Mouse (Mus musculus): ENCODE measurements around the gene 1700019D03Rik. TPM values are rescaled to one million over a fixed set of nuclear protein-coding genes. Genes with fewer than 3 reads are reported as not detected.

The 1700019D03Rik gene
- polyA plus RNA-seq, 1 experiment = 0.01 TPM

DNA sequence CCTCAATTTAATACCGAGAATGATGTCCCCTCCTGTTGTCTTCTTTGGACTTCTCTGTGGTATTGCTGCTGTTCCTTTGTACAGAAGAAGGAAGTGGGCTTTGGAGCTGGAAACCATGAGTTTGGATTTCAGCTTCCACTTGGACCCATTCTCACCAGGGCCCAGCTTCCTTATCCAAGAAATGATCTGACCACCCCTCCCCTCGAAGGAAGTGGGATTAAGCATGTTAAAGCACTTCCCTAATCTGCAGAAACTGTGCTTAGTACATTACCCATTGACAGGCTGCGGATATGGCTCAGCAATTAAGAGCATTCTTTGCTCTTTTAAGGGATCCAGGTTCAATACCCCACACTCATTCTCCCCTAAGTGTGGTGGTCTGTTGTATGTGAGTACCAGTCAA is 110.2 kb downstream of the 1700019D03Rik start:
- Histone ChIP-seq H3K36me3 (ENCODE audit: control insufficient read depth, insufficient read depth) (no peaks in the 10 kb centered on the region), H3K4me2 (ENCODE audit: low read depth) (no peak overlapping the region), H3ac (ENCODE audit: control insufficient read depth, insufficient read length) (no peak overlapping the region), H3K27me3 (ENCODE audit: control insufficient read depth, insufficient read depth, insufficient read length) (no peaks in the 10 kb centered on the region), H3K4me3 (no peak overlapping the region), H3K79me2 (ENCODE audit: control insufficient read depth, insufficient read depth) (no peaks in the 10 kb centered on the region)
- TF ChIP-seq REST (IDR thresholded peaks at IDR 0.05; ENCODE audit: insufficient read depth, insufficient read length) = no peak
- TF ChIP-seq TCF12 (IDR thresholded peaks at IDR 0.05; ENCODE audit: insufficient read depth, poor library complexity, severe bottlenecking) = no peak
- no peak for TF ChIP-seq SRF (IDR thresholded peaks at IDR 0.05; ENCODE audit: control insufficient read depth, insufficient read length, low read depth)
- no peak for TF ChIP-seq USF1 (IDR thresholded peaks at IDR 0.05; ENCODE audit: low read depth)
- TF ChIP-seq TCF3 (IDR thresholded peaks at IDR 0.05; ENCODE audit: insufficient read length, low read depth) = no peak
- TF ChIP-seq POLR2A (IDR thresholded peaks at IDR 0.05; ENCODE audit: insufficient read length, low read depth) = no peak
- TF ChIP-seq MYOD1 (IDR thresholded peaks at IDR 0.05; ENCODE audit: control insufficient read depth in 1 of 3, insufficient read length in 2 of 3, low read depth in 2 of 3) = no peak
- TF ChIP-seq POLR2AphosphoS2 (IDR thresholded peaks at IDR 0.05; ENCODE audit: insufficient read length, low read depth) = no peak
- no peak for TF ChIP-seq MAX (IDR thresholded peaks at IDR 0.05; ENCODE audit: low read depth)
- TF ChIP-seq MYOG (IDR thresholded peaks at IDR 0.05; ENCODE audit: control insufficient read depth in 1 of 3, insufficient read depth in 1 of 3, insufficient read length in 2 of 3, low read depth in 2 of 3) = no peak
- TF ChIP-seq E2F4 (IDR thresholded peaks at IDR 0.05; ENCODE audit: insufficient read depth) = no peak
- TF ChIP-seq CEBPB (IDR thresholded peaks at IDR 0.05; ENCODE audit: insufficient read depth, poor library complexity, severe bottlenecking) = no peak

DNA sequence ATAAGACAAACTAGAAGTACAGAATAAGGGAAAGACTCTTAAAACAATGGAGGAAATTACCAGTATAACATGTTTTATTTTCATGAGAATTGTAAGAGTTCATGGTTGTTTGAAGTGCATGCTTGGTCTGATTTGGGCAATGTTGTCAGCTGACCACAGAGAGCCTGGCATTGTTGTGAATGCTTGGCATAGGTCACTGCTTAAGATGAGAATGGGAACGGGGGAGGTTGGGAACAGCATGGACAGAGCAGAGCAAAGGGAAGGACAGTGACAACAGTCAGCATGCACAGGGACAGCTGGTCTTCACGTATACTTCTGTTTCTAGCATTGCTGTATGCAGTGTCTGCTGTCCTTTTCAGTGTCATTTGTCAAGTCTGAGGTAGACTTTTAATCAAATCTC is 135.8 kb downstream of the 1700019D03Rik start:
- no peaks in the 10 kb centered on the region for H3K79me2 ChIP-seq (ENCODE audit: control insufficient read depth, insufficient read depth)
- no peaks in the 10 kb centered on the region for H3K36me3 ChIP-seq (ENCODE audit: control insufficient read depth, insufficient read depth)
- no peak for TF ChIP-seq MYOD1 (IDR thresholded peaks at IDR 0.05; ENCODE audit: control insufficient read depth in 1 of 3, insufficient read length in 2 of 3, low read depth in 2 of 3)
- TF ChIP-seq POLR2AphosphoS2 (IDR thresholded peaks at IDR 0.05; ENCODE audit: insufficient read length, low read depth) = no peak
- no peak for TF ChIP-seq REST (IDR thresholded peaks at IDR 0.05; ENCODE audit: insufficient read depth, insufficient read length)
- no peak for TF ChIP-seq MYOG (IDR thresholded peaks at IDR 0.05; ENCODE audit: control insufficient read depth in 1 of 3, insufficient read depth in 1 of 3, insufficient read length in 2 of 3, low read depth in 2 of 3)
- TF ChIP-seq SRF (IDR thresholded peaks at IDR 0.05; ENCODE audit: control insufficient read depth, insufficient read length, low read depth) = no peak
- no peak for TF ChIP-seq E2F4 (IDR thresholded peaks at IDR 0.05; ENCODE audit: insufficient read depth)
- no peak for TF ChIP-seq TCF3 (IDR thresholded peaks at IDR 0.05; ENCODE audit: insufficient read length, low read depth)
- no peak for TF ChIP-seq TCF12 (IDR thresholded peaks at IDR 0.05; ENCODE audit: insufficient read depth, poor library complexity, severe bottlenecking)
- no peak for TF ChIP-seq USF1 (IDR thresholded peaks at IDR 0.05; ENCODE audit: low read depth)
- TF ChIP-seq CEBPB (IDR thresholded peaks at IDR 0.05; ENCODE audit: insufficient read depth, poor library complexity, severe bottlenecking) = no peak
- no peak for TF ChIP-seq POLR2A (IDR thresholded peaks at IDR 0.05; ENCODE audit: insufficient read length, low read depth)
- no peak for TF ChIP-seq MAX (IDR thresholded peaks at IDR 0.05; ENCODE audit: low read depth)

More for the DNA sequence above, 135.8 kb downstream of the 1700019D03Rik start:
- H3K4me2 ChIP-seq (ENCODE audit: low read depth) = no peak overlapping the region
- no peaks in the 10 kb centered on the region for H3K27me3 ChIP-seq (ENCODE audit: control insufficient read depth, insufficient read depth, insufficient read length)
- no peak overlapping the region for H3K4me3 ChIP-seq
- H3ac ChIP-seq (ENCODE audit: control insufficient read depth, insufficient read length) = no peak overlapping the region

Other genes starting within 250 kb of the 1700019D03Rik start
- 3.6 TPM for gene Inpp1, start 202.5 kb downstream of the 1700019D03Rik start, polyA plus RNA-seq (2012; fragmentation: generic; extraction: Trizol)
- 8.1 TPM for gene Hibch, start 175.2 kb downstream of the 1700019D03Rik start, polyA plus RNA-seq (2012; fragmentation: generic; extraction: Trizol)
- 0.02 TPM for gene Mstn, start 41.5 kb upstream of the 1700019D03Rik start, polyA plus RNA-seq (2012; fragmentation: generic; extraction: Trizol)
- gene 1700019A02Rik, start 167.5 kb upstream of the 1700019D03Rik start, polyA plus RNA-seq (2012; fragmentation: generic; extraction: Trizol) = not detected